Mouse (Mus musculus) intestine, embryonic 15.5 days (tissue): ENCODE data around the gene Otub1. TPM values are rescaled to one million over a fixed set of nuclear protein-coding genes. Genes with fewer than 3 reads are reported as not detected.

Experiments
- ATAC-seq: fragments of 200-750 bp; cut with Nextera tagmentation; 2 replicates; pipeline ENCODE4 v1.8.0; 2017; ENCODE audit warnings: moderate TSS enrichment, moderate library complexity
- H3K27ac ChIP-seq: fragments of 300-500 bp; sonication (generic); 2 replicates; pipeline ENCODE4 v1.5.1; 2015; ENCODE audit warnings: mild to moderate bottlenecking, inconsistent platforms
- H3K27me3 ChIP-seq: fragments of 300-500 bp; sonication (generic); replicated peaks from 2 replicates; pipeline ENCODE4 v1.6.1; 2015; ENCODE audit warnings: inconsistent platforms
- H3K36me3 ChIP-seq: fragments of 300-500 bp; sonication (generic); 2 replicates; pipeline ENCODE4 v1.6.1; 2015; ENCODE audit warnings: inconsistent platforms
- H3K4me1 ChIP-seq: fragments of 300-500 bp; sonication (generic); replicated peaks from 2 replicates; pipeline ENCODE4 v1.6.1; 2015; ENCODE audit warnings: inconsistent platforms
- H3K4me2 ChIP-seq: fragments of 300-500 bp; sonication (generic); replicated peaks from 2 replicates; pipeline ENCODE4 v1.6.1; 2015; ENCODE audit warnings: mild to moderate bottlenecking, inconsistent platforms
- H3K4me3 ChIP-seq: fragments of 300-500 bp; sonication (generic); replicated peaks from 2 replicates; pipeline ENCODE4 v1.5.1; 2015; ENCODE audit warnings: inconsistent platforms
- H3K9ac ChIP-seq: fragments of 300-500 bp; sonication (generic); 2 replicates; pipeline ENCODE4 v1.6.1; 2015; ENCODE audit warnings: inconsistent platforms
- H3K9me3 ChIP-seq: fragments of 300-500 bp; sonication (generic); 2 replicates; pipeline ENCODE4 v1.6.1; 2016; ENCODE audit warnings: inconsistent platforms
- WGBS: fragments of 180-500 bp; shearing (Covaris S2); methylation state at CpG from one replicate; pipeline ENCODE4 v1.1.7; 2015; 5-methylcytosine and 5-hydroxymethylcytosine counted together
- polyA plus RNA-seq: library from polyadenylated mRNA; unstranded; fragments of >200 nt; fragmentation: Nextera tagmentation; extraction: Ambion mirVana; gene quantifications from 2 replicates; pipeline ENCODE4 v1.2.1, GENCODE M21; 2015

Otub1 gene
- 166 and 172 TPM in 2 replicates for polyA plus RNA-seq

GRCm38 (mm10) chr19:7205753-7206736 is at the start of gene Otub1:
Gene Otub1, minus strand, starts transcription at chr19:7206316.
- Histone ChIP-seq H3K9me3 (no peaks in the 10 kb centered on the region), H3K9ac (peak within 1 kb of the TSS; percentile 75), H3K4me2 (peak within 1 kb of the TSS; percentile 72), H3K27ac (peak within 1 kb of the TSS; percentile 98), H3K36me3 (peaks cover 18% of the 10 kb centered on the region), H3K4me1 (peaks cover 21% of the 10 kb centered on the region), H3K4me3 (peak within 1 kb of the TSS; percentile 78), H3K27me3 (no peaks in the 10 kb centered on the region)
- WGBS = under 1% methylated on average over 79 of the region's 79 CpGs
- ATAC-seq = peak; percentile 99

- Histone ChIP-seq H3K27ac (no peak overlapping the region), H3K9ac (no peak overlapping the region), H3K4me3 (no peak overlapping the region), H3K27me3 (no peaks in the 10 kb centered on the region), H3K36me3 (no peaks in the 10 kb centered on the region), H3K9me3 (no peaks in the 10 kb centered on the region), H3K4me2 (no peak overlapping the region), H3K4me1 (0 out of 2 replicates have a peak, but pooled peaks cover 5% of the 10 kb centered on the region)
- 76% methylated on average over 3 of the region's 3 CpGs for WGBS
- ATAC-seq = peak; percentile 16; the same call in 1 of the 2 replicates
Observed at GRCm38 (mm10) chr19:7246021-7246420, 39.9 kb upstream of the Otub1 start.

GRCm38 (mm10) chr19:7240782-7241690 is 34.9 kb upstream of the Otub1 start, which contains the start of gene Naa40:
Gene Naa40, minus strand, starts transcription at chr19:7241183.
- WGBS = under 1% methylated on average over 80 of the region's 80 CpGs
- peak; percentile 98 for ATAC-seq
- Histone ChIP-seq H3K27me3 (no peaks in the 10 kb centered on the region), H3K27ac (peak within 1 kb of the TSS; percentile 83), H3K4me3 (peak within 1 kb of the TSS; percentile 81), H3K36me3 (peaks cover 8% of the 10 kb centered on the region; the same call in 1 of the 2 replicates), H3K4me2 (peak within 1 kb of the TSS; percentile 90), H3K4me1 (peaks cover 10% of the 10 kb centered on the region), H3K9me3 (no peaks in the 10 kb centered on the region), H3K9ac (peak within 1 kb of the TSS; percentile 78)

GRCm38 (mm10) chr19:7240291-7240690 is 34.2 kb upstream of the Otub1 start:
- Histone ChIP-seq H3K9ac (peak overlapping the region; percentile 78), H3K4me2 (peak overlapping the region; percentile 90), H3K27ac (peak overlapping the region; percentile 83), H3K27me3 (no peaks in the 10 kb centered on the region), H3K36me3 (peaks cover 8% of the 10 kb centered on the region; the same call in 1 of the 2 replicates), H3K4me1 (peaks cover 10% of the 10 kb centered on the region), H3K4me3 (peak overlapping the region; percentile 81), H3K9me3 (no peaks in the 10 kb centered on the region)
- WGBS = under 1% methylated on average over 13 of the region's 13 CpGs
- 0 out of 2 replicates have a peak, but pooled peaks have one; percentile 11 for ATAC-seq

- H3K4me3 ChIP-seq = peak overlapping the region; percentile 81; the same call in 1 of the 2 replicates
- peak overlapping the region; percentile 78 for H3K9ac ChIP-seq
- no peaks in the 10 kb centered on the region for H3K27me3 ChIP-seq
- no peak overlapping the region for H3K27ac ChIP-seq
- ATAC-seq = no peak
- peak overlapping the region; percentile 90 for H3K4me2 ChIP-seq
- H3K36me3 ChIP-seq = peaks cover 8% of the 10 kb centered on the region; the same call in 1 of the 2 replicates
- WGBS = 84% methylated on average over 3 of the region's 3 CpGs
- no peaks in the 10 kb centered on the region for H3K9me3 ChIP-seq
- peaks cover 13% of the 10 kb centered on the region for H3K4me1 ChIP-seq
Observed at GRCm38 (mm10) chr19:7239574-7239973, 33.5 kb upstream of the Otub1 start.

- ATAC-seq = no peak
- 92% methylated on average over 4 of the region's 4 CpGs for WGBS
- no peaks in the 10 kb centered on the region for H3K9me3 ChIP-seq
- no peaks in the 10 kb centered on the region for H3K27me3 ChIP-seq
- no peak overlapping the region for H3K4me3 ChIP-seq
- no peak overlapping the region for H3K27ac ChIP-seq
- H3K4me1 ChIP-seq = peaks cover 13% of the 10 kb centered on the region
- H3K9ac ChIP-seq = no peak overlapping the region
- peaks cover 20% of the 10 kb centered on the region for H3K36me3 ChIP-seq
- no peak overlapping the region for H3K4me2 ChIP-seq
Observed at GRCm38 (mm10) chr19:7236742-7237141, 30.6 kb upstream of the Otub1 start.

GRCm38 (mm10) chr19:7236011-7236410 is 29.9 kb upstream of the Otub1 start:
- H3K4me1 ChIP-seq = peaks cover 8% of the 10 kb centered on the region
- no peak overlapping the region for H3K9ac ChIP-seq
- H3K36me3 ChIP-seq = peaks cover 20% of the 10 kb centered on the region
- no peak overlapping the region for H3K4me2 ChIP-seq
- WGBS = 92% methylated on average over 2 of the region's 2 CpGs
- H3K4me3 ChIP-seq = no peak overlapping the region
- H3K27me3 ChIP-seq = no peaks in the 10 kb centered on the region
- no peak overlapping the region for H3K27ac ChIP-seq
- no peaks in the 10 kb centered on the region for H3K9me3 ChIP-seq
- no peak for ATAC-seq

GRCm38 (mm10) chr19:7235461-7235860 is 29.3 kb upstream of the Otub1 start:
- H3K36me3 ChIP-seq = peaks cover 21% of the 10 kb centered on the region

GRCm38 (mm10) chr19:7234537-7235221 is 28.6 kb upstream of the Otub1 start:
- WGBS = 61% methylated on average over 8 of the region's 8 CpGs
- peaks cover 3% of the 10 kb centered on the region for H3K4me1 ChIP-seq
- H3K27ac ChIP-seq = no peak overlapping the region
- peaks cover 29% of the 10 kb centered on the region for H3K36me3 ChIP-seq
- peak; percentile 82 for ATAC-seq
- no peak overlapping the region for H3K4me2 ChIP-seq
- no peaks in the 10 kb centered on the region for H3K9me3 ChIP-seq
- H3K4me3 ChIP-seq = no peak overlapping the region
- H3K9ac ChIP-seq = no peak overlapping the region
- no peaks in the 10 kb centered on the region for H3K27me3 ChIP-seq

More at GRCm38 (mm10) chr19:7235461-7235860, 29.3 kb upstream of the Otub1 start:
- H3K27ac ChIP-seq = no peak overlapping the region
- no peak overlapping the region for H3K4me2 ChIP-seq
- no peak for ATAC-seq
- peaks cover 8% of the 10 kb centered on the region for H3K4me1 ChIP-seq
- H3K27me3 ChIP-seq = no peaks in the 10 kb centered on the region
- H3K9ac ChIP-seq = no peak overlapping the region
- H3K4me3 ChIP-seq = no peak overlapping the region
- no peaks in the 10 kb centered on the region for H3K9me3 ChIP-seq
- WGBS = 90% methylated on average over 9 of the region's 9 CpGs

- ATAC-seq = peak; percentile 81
- H3K9me3 ChIP-seq = no peaks in the 10 kb centered on the region
- no peaks in the 10 kb centered on the region for H3K27me3 ChIP-seq
- peak overlapping the region; percentile 72 for H3K27ac ChIP-seq
- H3K36me3 ChIP-seq = peaks cover 34% of the 10 kb centered on the region
- 55% methylated on average over 6 of the region's 6 CpGs for WGBS
- no peak overlapping the region for H3K9ac ChIP-seq
- peaks cover 8% of the 10 kb centered on the region; the same call in 1 of the 2 replicates for H3K4me1 ChIP-seq
- H3K4me3 ChIP-seq = no peak overlapping the region
- H3K4me2 ChIP-seq = no peak overlapping the region; the same call in 1 of the 2 replicates
Observed at GRCm38 (mm10) chr19:7226511-7226914, 20.4 kb upstream of the Otub1 start.

- no peak overlapping the region for H3K9ac ChIP-seq
- ATAC-seq = no peak
- 85% methylated on average over 9 of the region's 9 CpGs for WGBS
- no peak overlapping the region for H3K4me3 ChIP-seq
- peaks cover 30% of the 10 kb centered on the region for H3K36me3 ChIP-seq
- peaks cover 8% of the 10 kb centered on the region; the same call in 1 of the 2 replicates for H3K4me1 ChIP-seq
- no peak overlapping the region for H3K27ac ChIP-seq
- H3K9me3 ChIP-seq = no peaks in the 10 kb centered on the region
- no peaks in the 10 kb centered on the region for H3K27me3 ChIP-seq
- H3K4me2 ChIP-seq = no peak overlapping the region
Observed at GRCm38 (mm10) chr19:7225096-7225690, 19.1 kb upstream of the Otub1 start.
